Mouse (Mus musculus) large intestine, adult 2 months (tissue): Measurements from ENCODE around the gene Csrp2. TPM values are rescaled to one million over a fixed set of nuclear protein-coding genes. Genes with fewer than 3 reads are reported as not detected.

Experiments used
- DNase-seq: peaks from one replicate; pipeline ENCODE4 v3.0.0-alpha.2; 2012; ENCODE audit warnings: low read depth, low spot score
- WGBS: fragments of 180-500 bp; shearing (Covaris S2); methylation state at CpG from one replicate; pipeline ENCODE4 v1.1.7; 2018; 5-methylcytosine and 5-hydroxymethylcytosine counted together
- polyA plus RNA-seq: library from polyadenylated mRNA; depleted of rRNA; stranded (reverse); fragments of >200 nt; gene quantifications from 2 replicates; pipeline ENCODE4 v1.2.3, GENCODE M21; 2012

The Csrp2 gene
- polyA plus RNA-seq, 1 experiment: 109 TPM

DNA sequence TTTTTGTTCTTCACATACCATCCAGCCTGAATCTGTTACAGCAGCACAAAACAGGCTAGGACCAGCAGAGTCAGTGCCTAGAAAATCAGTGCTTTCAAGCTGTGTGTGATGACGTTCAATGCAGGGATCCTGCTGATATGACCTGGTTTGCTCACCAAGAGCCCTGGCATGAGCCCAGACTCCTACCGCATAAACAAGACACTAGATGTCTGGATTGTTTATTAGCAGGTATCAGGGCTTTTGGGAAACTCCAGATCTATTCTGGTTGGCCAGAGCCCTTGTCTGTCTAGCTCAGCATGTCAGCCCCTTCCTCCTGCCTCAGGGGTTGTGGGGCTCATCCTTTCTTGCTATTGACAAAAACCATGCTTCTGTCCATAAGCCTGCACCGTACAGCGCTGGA, 10.2 kb downstream of the Csrp2 start:
- no peak for DNase-seq
- WGBS: 37% methylated on average over 4 of the region's 4 CpGs

DNA sequence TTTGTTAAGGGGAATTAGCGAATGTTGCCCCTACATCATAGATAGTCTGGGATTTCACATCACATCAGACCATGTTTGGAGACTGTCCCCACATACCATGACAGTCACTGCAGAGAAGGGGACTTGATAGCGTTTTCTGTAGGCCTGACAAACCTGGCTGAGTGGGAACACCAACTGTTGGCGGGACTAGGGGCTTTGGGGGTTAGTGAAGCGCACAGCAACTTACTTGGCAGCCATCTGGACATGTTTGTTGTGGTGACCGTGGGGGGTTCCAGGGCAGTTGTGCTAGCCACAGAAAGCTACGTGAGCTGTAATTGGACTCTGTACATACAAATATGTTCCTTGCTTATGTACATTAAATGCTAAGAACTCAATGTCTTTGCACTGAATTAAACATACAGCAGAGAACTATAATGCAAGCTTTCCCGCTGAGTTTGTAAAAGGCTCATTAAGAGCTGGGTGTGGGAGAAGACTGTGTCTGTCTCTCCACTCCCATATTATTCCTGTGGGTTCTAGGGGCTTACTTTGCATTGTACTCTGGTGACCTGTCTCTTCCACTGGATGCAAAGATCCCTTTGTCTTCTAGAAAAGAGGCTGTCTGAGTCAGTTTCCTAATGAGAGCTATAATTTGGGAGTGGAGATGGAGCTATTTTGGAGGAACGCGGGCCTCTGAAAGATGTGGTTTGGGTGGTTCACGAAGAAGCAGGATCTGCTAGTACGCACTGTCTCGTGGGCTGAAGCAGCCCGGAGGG, 11.7 kb downstream of the Csrp2 start:
- no peak for DNase-seq
- 71% methylated on average over 13 of the region's 13 CpGs for WGBS

DNA sequence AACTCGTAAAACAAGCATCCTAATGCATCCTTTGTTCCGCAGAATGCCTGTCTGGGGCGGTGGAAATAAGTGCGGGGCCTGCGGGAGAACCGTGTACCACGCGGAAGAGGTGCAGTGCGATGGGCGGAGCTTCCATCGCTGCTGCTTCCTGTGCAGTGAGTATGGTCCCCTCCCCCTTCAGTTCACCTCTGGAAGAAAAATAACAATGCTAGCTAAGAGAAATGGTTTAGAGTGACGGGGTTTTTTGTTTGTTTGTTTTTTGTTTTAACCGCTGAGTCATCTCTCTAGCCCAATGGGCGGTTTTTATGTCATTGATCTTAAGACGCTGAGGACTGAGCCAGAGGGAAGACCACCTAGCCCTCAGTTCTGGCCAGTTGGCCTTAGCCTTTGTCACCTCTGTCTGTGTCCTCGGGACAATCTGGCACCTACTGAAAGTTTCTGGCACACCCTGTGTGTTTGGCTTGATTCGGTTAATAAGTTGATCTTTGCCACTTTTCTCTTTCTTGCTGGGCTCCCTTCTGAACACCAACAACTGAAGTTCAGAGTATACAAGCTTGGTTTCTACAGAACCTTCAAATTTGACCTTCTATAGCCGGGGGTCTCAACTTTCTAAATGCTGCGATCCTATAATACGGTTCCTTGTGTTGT, 12.4 kb downstream of the Csrp2 start:
- WGBS: 59% methylated on average over 20 of the region's 20 CpGs
- no peak for DNase-seq

DNA sequence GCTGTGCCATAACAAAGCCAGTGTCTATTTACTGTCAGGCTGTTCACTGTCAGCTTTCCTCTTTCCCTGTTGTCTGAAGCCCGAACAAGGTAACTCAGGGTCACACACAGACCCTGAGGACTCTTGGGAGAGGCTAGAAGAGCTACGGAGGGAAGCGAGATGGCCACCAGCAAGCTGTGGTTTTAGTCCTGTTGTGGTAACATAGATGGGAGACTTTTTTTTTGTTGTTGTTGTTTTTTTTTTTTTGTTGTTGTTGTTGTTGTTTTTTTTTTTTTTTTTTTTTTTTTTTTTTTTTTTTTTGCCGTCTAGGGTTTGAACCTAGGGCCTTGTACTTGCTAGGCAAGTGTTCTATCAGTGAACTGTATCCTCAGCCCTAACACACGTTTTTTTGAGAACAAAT, 14.0 kb downstream of the Csrp2 start:
- 80% methylated on average over 5 of the region's 5 CpGs for WGBS
- no peak for DNase-seq

DNA sequence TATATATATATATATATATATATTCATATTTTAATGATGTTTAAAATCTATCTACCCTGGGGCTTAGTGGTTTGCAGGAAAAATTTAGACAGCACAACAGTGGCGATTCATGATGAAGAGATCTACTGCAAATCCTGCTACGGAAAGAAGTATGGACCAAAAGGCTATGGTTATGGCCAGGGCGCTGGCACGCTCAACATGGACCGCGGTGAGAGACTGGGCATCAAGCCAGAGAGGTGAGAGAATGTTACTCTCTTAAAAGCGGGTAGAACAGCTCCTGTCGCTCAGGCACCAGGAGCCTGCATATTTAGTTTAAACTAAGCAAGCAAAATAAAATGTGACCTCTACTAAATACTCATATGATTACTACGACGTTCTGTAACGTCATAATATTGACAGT, 15.5 kb downstream of the Csrp2 start:
- DNase-seq: no peak
- 68% methylated on average over 11 of the region's 11 CpGs for WGBS

DNA sequence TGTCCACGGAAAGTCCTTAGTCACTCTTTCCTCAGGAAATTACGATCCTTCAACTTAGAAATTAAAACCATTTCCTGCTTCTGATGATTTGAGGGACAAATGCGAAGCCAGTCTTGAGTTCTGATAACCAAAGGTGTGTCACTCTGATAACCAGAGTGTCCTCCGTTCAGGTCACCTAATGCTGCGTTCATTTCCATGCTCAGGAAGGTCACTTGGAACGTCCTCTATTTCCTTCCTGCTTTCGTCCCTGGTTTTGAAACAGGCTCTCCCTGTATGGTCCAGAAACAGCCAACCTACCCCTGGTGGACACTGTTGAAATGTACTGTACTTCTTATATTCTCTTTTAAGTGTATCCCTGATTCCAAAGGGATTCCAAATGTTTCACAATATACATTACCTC, 16.1 kb downstream of the Csrp2 start:
- 66% methylated on average over 7 of the region's 7 CpGs for WGBS
- no peak for DNase-seq

GRCm38 (mm10) chr10:110938361-110938760, 18.8 kb downstream of the Csrp2 start:
- WGBS: 87% methylated on average over 7 of the region's 7 CpGs
- no peak for DNase-seq

DNA sequence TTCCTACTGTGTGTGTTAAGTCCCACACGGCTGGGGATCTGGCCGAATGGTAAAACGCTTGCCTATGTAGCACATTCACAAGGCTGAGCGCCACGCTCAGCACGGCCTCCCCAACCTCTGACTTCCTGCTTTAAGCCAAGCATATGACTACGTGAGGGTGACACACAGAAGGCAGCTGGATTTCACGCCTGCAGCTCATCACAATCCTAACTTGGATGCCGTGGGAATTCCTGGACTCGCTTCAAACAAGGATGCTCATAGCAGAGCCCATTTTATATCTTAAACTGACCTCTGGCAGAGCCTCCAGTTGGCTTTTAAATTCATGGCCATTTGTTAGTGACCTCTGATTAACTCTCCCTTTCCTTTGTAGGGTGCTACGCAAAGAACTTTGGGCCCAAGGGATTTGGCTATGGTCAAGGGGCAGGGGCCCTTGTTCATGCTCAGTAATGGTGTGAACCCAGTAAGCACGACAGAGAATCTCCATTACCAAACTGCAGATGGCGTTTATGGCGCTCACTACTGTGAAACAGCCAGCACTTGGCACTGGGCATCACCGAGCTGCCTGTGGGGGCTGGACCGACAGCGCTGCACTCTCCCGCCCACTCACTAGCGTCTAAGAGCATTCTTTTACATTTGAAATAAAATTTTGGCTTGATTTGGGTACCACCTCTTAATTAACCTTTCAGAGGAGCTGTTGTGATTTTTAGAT, 19.4 kb downstream of the Csrp2 start:
- 80% methylated on average over 19 of the region's 19 CpGs for WGBS
- no peak for DNase-seq

GRCm38 (mm10) chr10:110939717-110940116, 20.1 kb downstream of the Csrp2 start:
- DNase-seq: no peak
- 74% methylated on average over 4 of the region's 4 CpGs for WGBS

- no peak for DNase-seq
- WGBS: 84% methylated on average over 13 of the region's 13 CpGs
These were observed 21.3 kb downstream of the Csrp2 start for GRCm38 (mm10) chr10:110940740-110941398.

DNA sequence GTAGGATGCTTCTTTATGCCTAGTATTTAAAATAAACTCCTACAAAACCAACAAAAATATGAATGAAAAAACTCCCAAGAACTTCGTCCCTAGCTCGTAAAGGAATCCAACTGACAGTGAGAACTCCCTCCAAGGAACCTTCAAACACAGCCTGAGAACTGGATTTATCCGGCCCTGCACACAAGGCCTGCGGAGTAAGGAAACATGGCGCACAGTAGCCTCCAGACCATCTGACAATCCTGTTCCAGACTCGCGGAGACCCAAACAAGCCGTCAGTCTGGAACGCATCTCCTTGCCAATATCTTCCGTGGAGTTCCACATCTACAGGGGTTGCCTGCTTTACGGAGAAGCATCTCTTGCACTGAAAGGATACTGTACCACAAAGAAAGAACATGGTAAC, 22.4 kb downstream of the Csrp2 start:
- WGBS: 86% methylated on average over 11 of the region's 11 CpGs
- DNase-seq: no peak

DNA sequence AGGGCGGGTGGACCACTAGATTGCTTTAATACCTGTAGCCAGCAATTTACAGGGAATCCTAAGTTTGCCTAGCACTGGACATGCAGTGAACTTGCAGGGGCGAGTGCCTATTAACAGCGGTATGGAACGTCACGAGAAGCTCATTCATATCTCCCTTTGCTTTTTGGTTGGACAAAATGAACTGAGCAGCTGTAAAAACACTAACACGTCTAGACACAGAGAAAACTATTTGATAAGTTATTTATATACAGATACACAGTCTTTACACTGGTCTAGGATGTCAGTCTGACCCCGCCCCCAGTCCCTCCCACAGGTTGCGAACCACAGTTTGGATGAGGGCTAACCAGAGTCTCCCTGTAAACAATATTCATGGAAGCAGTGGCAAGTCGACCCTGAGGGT, 23.2 kb downstream of the Csrp2 start:
- 80% methylated on average over 9 of the region's 9 CpGs for WGBS
- no peak for DNase-seq

DNA sequence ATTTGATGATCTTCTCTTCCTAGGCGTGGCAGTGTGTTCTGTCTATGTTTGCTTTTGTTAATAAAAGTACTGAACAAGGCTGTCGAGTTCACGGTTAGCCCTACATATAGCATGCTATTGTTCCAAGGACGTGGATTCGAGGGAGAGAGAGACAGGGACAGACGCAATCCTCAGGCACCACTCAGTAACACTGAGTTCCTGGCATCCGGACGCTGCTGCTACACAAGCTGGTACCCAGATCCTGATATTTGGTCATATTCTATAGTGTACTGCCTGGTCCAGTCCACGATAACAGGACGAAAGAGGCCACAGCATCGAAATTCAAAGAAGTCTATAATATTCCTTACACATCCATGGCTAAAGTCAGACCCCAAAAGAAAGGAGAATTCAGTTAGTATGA, 24.6 kb downstream of the Csrp2 start:
- WGBS: 68% methylated on average over 11 of the region's 11 CpGs
- no peak for DNase-seq

DNA sequence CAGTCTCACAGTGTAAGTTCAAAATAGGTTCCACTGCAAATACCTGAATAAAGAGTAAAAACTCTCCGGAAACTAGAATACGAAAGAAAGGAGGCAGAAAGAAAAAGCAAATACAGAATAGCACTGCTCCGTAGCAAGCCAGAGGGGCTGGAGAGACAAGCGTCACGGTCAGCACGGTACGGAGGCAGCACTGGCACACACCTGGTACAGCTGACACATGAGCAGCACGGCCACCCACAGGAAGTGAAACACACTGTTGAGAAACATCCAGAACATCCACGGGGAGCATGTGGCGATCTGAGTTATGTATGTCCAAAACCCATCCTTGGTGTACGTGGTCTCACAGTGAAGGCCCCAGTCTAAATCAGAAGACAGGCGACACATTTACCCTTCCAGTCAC, 26.4 kb downstream of the Csrp2 start:
- WGBS: 77% methylated on average over 12 of the region's 12 CpGs

GRCm38 (mm10) chr10:110947574-110947973, 28.0 kb downstream of the Csrp2 start:
- DNase-seq: no peak
- WGBS: 81% methylated on average over 4 of the region's 4 CpGs

More for the DNA sequence above, 26.4 kb downstream of the Csrp2 start:
- no peak for DNase-seq

GRCm38 (mm10) chr10:110951112-110951511, 31.5 kb downstream of the Csrp2 start:
- WGBS: 95% methylated on average over 1 of the region's 1 CpGs
- DNase-seq: no peak

- 74% methylated on average over 4 of the region's 4 CpGs for whole genome bisulfite sequencing
- no peak for DNase-seq
These were observed 32.2 kb downstream of the Csrp2 start for GRCm38 (mm10) chr10:110951748-110952147.

GRCm38 (mm10) chr10:110952271-110952670, 32.7 kb downstream of the Csrp2 start:
- no peak for DNase-seq
- 71% methylated on average over 8 of the region's 8 CpGs for WGBS

- 9% methylated on average over 9 of the region's 9 CpGs for WGBS
- DNase-seq: peak; percentile 57
These were observed 33.4 kb downstream of the Csrp2 start for GRCm38 (mm10) chr10:110952937-110953451.

DNA sequence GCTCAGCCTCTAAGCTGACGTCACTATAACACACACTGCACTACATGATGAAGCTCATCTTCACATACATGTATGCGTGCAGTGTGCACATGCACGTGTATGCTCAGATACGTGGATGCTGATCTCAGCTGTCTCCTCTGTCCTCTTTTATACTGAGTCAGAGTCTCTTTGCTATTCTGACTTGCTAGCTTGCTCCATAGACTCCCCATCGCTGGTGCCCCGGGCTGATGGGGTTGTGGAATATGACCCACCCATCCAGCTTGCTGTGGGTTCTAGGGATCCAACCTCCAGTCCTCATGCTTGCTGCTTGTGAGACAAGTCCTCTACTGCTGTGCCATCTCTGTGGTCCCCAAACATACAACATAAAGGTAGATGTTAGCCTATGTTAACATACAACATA, 39.3 kb downstream of the Csrp2 start:
- no peak for DNase-seq
- WGBS: 97% methylated on average over 6 of the region's 6 CpGs
